Mouse (Mus musculus) C2C12 (cell line): ENCODE measurements around the gene Scn4b.

Source experiments
- CTCF ChIP-seq: IDR thresholded peaks from one replicate; pipeline ENCODE4 v1.5.1; 2011; ENCODE audit not compliant: control insufficient read depth, insufficient read depth, insufficient read length
- FOSL1 ChIP-seq: IDR thresholded peaks from one replicate; pipeline ENCODE4 v1.8.0; 2011; ENCODE audit warnings: mild to moderate bottlenecking, low read length; ENCODE audit not compliant: poor library complexity, insufficient read depth, severe bottlenecking
- MAX ChIP-seq: IDR thresholded peaks from one replicate; pipeline ENCODE4 v1.6.1; 2011; ENCODE audit warnings: mild to moderate bottlenecking, control low read depth
- USF1 ChIP-seq: IDR thresholded peaks from one replicate; pipeline ENCODE4 v1.6.1; 2011; ENCODE audit warnings: low read depth, mild to moderate bottlenecking, control low read depth, moderate library complexity

DNA sequence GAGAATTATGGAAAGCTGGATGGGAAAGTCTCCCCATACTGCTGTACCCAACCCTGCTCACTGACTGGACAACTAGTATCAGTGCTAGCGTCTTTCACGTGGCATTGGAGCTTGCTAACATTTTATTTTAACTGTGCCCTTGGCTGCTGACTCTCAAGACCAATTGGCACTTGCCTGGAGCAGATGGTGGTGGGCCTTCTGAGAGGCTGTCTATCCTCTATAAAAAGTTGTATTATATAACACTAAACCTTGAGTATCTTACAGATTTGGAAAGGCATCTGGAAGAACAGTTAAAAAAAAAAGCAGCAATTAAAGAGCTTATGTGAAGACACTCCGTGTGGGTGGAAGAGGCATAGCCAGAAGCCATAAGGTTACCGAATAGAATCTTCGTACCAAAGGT lies 32.0 kb downstream of the Scn4b start:
- TF ChIP-seq FOSL1 = no peak
- no peak for TF ChIP-seq CTCF
- no peak for TF ChIP-seq MAX
- TF ChIP-seq USF1 = no peak
